Mouse (Mus musculus): ENCODE measurements around the gene Tfcp2. TPM values are rescaled to one million over a fixed set of nuclear protein-coding genes. Genes with fewer than 3 reads are reported as not detected.
A peak's percentile ranks its signal among the peaks of the same experiment; 100 is the strongest.

Tfcp2 gene
- polyA plus RNA-seq, 1 experiment from 2014 or later = 3.5 TPM

DNA sequence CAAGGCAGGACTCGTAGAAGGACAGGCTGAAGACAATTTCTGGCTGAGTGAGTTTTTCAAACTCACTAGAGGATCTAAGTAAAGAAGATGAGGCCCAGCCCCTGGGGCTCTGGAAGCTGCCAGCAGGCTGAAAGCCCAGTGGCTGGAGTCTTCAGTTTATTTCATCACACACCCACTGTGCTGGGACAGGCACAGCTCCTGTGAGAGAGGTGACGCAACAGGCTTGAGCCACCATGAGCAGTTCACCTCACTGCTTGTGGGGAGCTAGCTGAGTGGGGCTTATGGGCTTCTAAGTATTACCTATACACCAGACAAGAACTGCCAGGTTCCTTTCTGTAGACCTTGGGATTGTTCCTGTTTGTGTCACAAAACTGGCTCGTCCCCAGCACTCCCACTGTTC lies 66.2 kb downstream of the Tfcp2 start:
- Histone ChIP-seq H3K27me3 (ENCODE audit: control insufficient read depth, insufficient read depth, low read depth, low read length) (no peaks in the 10 kb centered on the region), H3K4me3 (ENCODE audit: low read depth, low read length) (no peak overlapping the region), H3K4me2 (ENCODE audit: low read depth, low read length) (no peak overlapping the region), H3K9ac (ENCODE audit: low read depth, low read length) (no peak overlapping the region), H3K9me3 (replicated peaks; ENCODE audit: control insufficient read depth, low read length) (no peaks in the 10 kb centered on the region), H3K36me3 (ENCODE audit: control insufficient read depth, insufficient read depth) (no peaks in the 10 kb centered on the region), H3K27ac (ENCODE audit: low read length) (no peak overlapping the region), H3K4me1 (ENCODE audit: control insufficient read depth, low read depth, low read length) (peaks cover 6% of the 10 kb centered on the region)
- 57% methylated on average over 3 of the region's 3 CpGs for WGBS (ENCODE audit: insufficient replicate concordance)
- ATAC-seq (ENCODE audit: low read depth) = peak; percentile 66

- H3K4me2 ChIP-seq (ENCODE audit: low read depth, low read length) = no peak overlapping the region
- no peak for ATAC-seq (ENCODE audit: low read depth)
- H3K27ac ChIP-seq (ENCODE audit: low read length) = no peak overlapping the region
- peaks cover 3% of the 10 kb centered on the region; the same call in 1 of the 2 replicates for H3K36me3 ChIP-seq (ENCODE audit: control insufficient read depth, insufficient read depth)
- H3K27me3 ChIP-seq (ENCODE audit: control insufficient read depth, insufficient read depth, low read depth, low read length) = no peaks in the 10 kb centered on the region
- no peaks in the 10 kb centered on the region for H3K4me1 ChIP-seq (ENCODE audit: control insufficient read depth, low read depth, low read length)
- H3K9me3 ChIP-seq (replicated peaks; ENCODE audit: control insufficient read depth, low read length) = no peaks in the 10 kb centered on the region
- WGBS (ENCODE audit: insufficient replicate concordance) = 70% methylated on average over 4 of the region's 4 CpGs
- no peak overlapping the region for H3K9ac ChIP-seq (ENCODE audit: low read depth, low read length)
- no peak overlapping the region for H3K4me3 ChIP-seq (ENCODE audit: low read depth, low read length)
Measured at GRCm38 (mm10) chr15:100478925-100479324, 72.9 kb downstream of the Tfcp2 start.

DNA sequence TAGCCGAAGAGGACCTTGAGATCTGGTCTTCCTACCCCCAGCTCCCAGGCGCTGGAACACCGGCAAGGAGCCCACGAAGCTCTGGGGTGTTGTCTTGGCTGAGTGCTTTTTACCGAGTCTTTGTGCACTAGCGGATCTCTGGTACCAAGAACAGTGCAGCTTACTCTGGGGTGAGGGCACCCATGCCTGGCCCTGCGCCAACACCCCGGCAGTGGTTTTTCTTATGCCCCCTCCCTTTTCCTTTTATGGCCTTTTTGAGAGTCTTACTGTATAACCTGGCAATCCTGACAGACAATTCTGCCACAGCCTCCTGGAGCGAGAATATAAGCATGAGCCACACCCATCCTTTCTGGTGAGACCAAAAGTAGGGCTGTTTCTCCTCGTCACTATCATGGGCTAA lies 73.5 kb downstream of the Tfcp2 start:
- no peak overlapping the region for H3K27ac ChIP-seq (ENCODE audit: low read length)
- no peak for ATAC-seq (ENCODE audit: low read depth)
- peaks cover 3% of the 10 kb centered on the region; the same call in 1 of the 2 replicates for H3K36me3 ChIP-seq (ENCODE audit: control insufficient read depth, insufficient read depth)
- H3K27me3 ChIP-seq (ENCODE audit: control insufficient read depth, insufficient read depth, low read depth, low read length) = no peaks in the 10 kb centered on the region
- H3K4me1 ChIP-seq (ENCODE audit: control insufficient read depth, low read depth, low read length) = no peaks in the 10 kb centered on the region
- H3K4me2 ChIP-seq (ENCODE audit: low read depth, low read length) = no peak overlapping the region
- WGBS (ENCODE audit: insufficient replicate concordance) = 79% methylated on average over 10 of the region's 10 CpGs
- no peak overlapping the region for H3K9ac ChIP-seq (ENCODE audit: low read depth, low read length)
- H3K9me3 ChIP-seq (replicated peaks; ENCODE audit: control insufficient read depth, low read length) = no peaks in the 10 kb centered on the region
- no peak overlapping the region for H3K4me3 ChIP-seq (ENCODE audit: low read depth, low read length)

- ATAC-seq (ENCODE audit: low read depth) = peak; percentile 25; the same call in 1 of the 2 replicates
- Histone ChIP-seq H3K9me3 (replicated peaks; ENCODE audit: control insufficient read depth, low read length) (no peaks in the 10 kb centered on the region), H3K4me1 (ENCODE audit: control insufficient read depth, low read depth, low read length) (peaks cover 13% of the 10 kb centered on the region), H3K36me3 (ENCODE audit: control insufficient read depth, insufficient read depth) (peaks cover 10% of the 10 kb centered on the region; the same call in 1 of the 2 replicates), H3K4me2 (ENCODE audit: low read depth, low read length) (no peak overlapping the region), H3K27me3 (ENCODE audit: control insufficient read depth, insufficient read depth, low read depth, low read length) (no peaks in the 10 kb centered on the region), H3K9ac (ENCODE audit: low read depth, low read length) (no peak overlapping the region), H3K4me3 (ENCODE audit: low read depth, low read length) (no peak overlapping the region), H3K27ac (ENCODE audit: low read length) (no peak overlapping the region)
- WGBS (ENCODE audit: insufficient replicate concordance) = 61% methylated on average over 7 of the region's 7 CpGs
Measured at GRCm38 (mm10) chr15:100473926-100474503, 77.8 kb downstream of the Tfcp2 start.

- H3K4me1 ChIP-seq (ENCODE audit: control insufficient read depth, low read depth, low read length) = peaks cover 22% of the 10 kb centered on the region
- H3K27me3 ChIP-seq (ENCODE audit: control insufficient read depth, insufficient read depth, low read depth, low read length) = no peaks in the 10 kb centered on the region
- H3K4me2 ChIP-seq (ENCODE audit: low read depth, low read length) = peak overlapping the region; percentile 92
- no peaks in the 10 kb centered on the region for H3K9me3 ChIP-seq (replicated peaks; ENCODE audit: control insufficient read depth, low read length)
- H3K27ac ChIP-seq (ENCODE audit: low read length) = no peak overlapping the region
- ATAC-seq (ENCODE audit: low read depth) = no peak
- H3K36me3 ChIP-seq (ENCODE audit: control insufficient read depth, insufficient read depth) = peaks cover 7% of the 10 kb centered on the region; the same call in 1 of the 2 replicates
- H3K4me3 ChIP-seq (ENCODE audit: low read depth, low read length) = peak overlapping the region; percentile 88; the same call in 1 of the 2 replicates
- 38% methylated on average over 10 of the region's 10 CpGs for WGBS (ENCODE audit: insufficient replicate concordance)
- H3K9ac ChIP-seq (ENCODE audit: low read depth, low read length) = no peak overlapping the region
Measured at GRCm38 (mm10) chr15:100470037-100470436, 81.8 kb downstream of the Tfcp2 start.

- peaks cover 22% of the 10 kb centered on the region for H3K4me1 ChIP-seq (ENCODE audit: control insufficient read depth, low read depth, low read length)
- peak overlapping the region; percentile 87 for H3K9ac ChIP-seq (ENCODE audit: low read depth, low read length)
- peak overlapping the region; percentile 87 for H3K27ac ChIP-seq (ENCODE audit: low read length)
- peaks cover 7% of the 10 kb centered on the region; the same call in 1 of the 2 replicates for H3K36me3 ChIP-seq (ENCODE audit: control insufficient read depth, insufficient read depth)
- no peaks in the 10 kb centered on the region for H3K9me3 ChIP-seq (replicated peaks; ENCODE audit: control insufficient read depth, low read length)
- ATAC-seq (ENCODE audit: low read depth) = no peak
- peak overlapping the region; percentile 88 for H3K4me3 ChIP-seq (ENCODE audit: low read depth, low read length)
- H3K27me3 ChIP-seq (ENCODE audit: control insufficient read depth, insufficient read depth, low read depth, low read length) = no peaks in the 10 kb centered on the region
- peak overlapping the region; percentile 92 for H3K4me2 ChIP-seq (ENCODE audit: low read depth, low read length)
- WGBS (ENCODE audit: insufficient replicate concordance) = 1% methylated on average over 19 of the region's 19 CpGs
Measured at GRCm38 (mm10) chr15:100469189-100469545, 82.6 kb downstream of the Tfcp2 start.

GRCm38 (mm10) chr15:100468295-100469188 lies 83.3 kb downstream of the Tfcp2 start, which contains the start of gene Letmd1:
Gene Letmd1 (plus strand): TSS chr15:100469023.
- Histone ChIP-seq H3K36me3 (ENCODE audit: control insufficient read depth, insufficient read depth) (peaks cover 7% of the 10 kb centered on the region; the same call in 1 of the 2 replicates), H3K4me2 (ENCODE audit: low read depth, low read length) (peak within 1 kb of the TSS; percentile 92), H3K9me3 (replicated peaks; ENCODE audit: control insufficient read depth, low read length) (no peaks in the 10 kb centered on the region), H3K4me1 (ENCODE audit: control insufficient read depth, low read depth, low read length) (peaks cover 22% of the 10 kb centered on the region), H3K4me3 (ENCODE audit: low read depth, low read length) (peak within 1 kb of the TSS; percentile 88), H3K9ac (ENCODE audit: low read depth, low read length) (peak within 1 kb of the TSS; percentile 87), H3K27ac (ENCODE audit: low read length) (peak within 1 kb of the TSS; percentile 87), H3K27me3 (ENCODE audit: control insufficient read depth, insufficient read depth, low read depth, low read length) (no peaks in the 10 kb centered on the region)
- ATAC-seq (ENCODE audit: low read depth) = peak; percentile 86
- 2% methylated on average over 79 of the region's 84 CpGs for WGBS (ENCODE audit: insufficient replicate concordance)

GRCm38 (mm10) chr15:100467738-100468137 lies 84.1 kb downstream of the Tfcp2 start:
- ATAC-seq (ENCODE audit: low read depth) = no peak
- Histone ChIP-seq H3K9me3 (replicated peaks; ENCODE audit: control insufficient read depth, low read length) (no peaks in the 10 kb centered on the region), H3K4me3 (ENCODE audit: low read depth, low read length) (peak overlapping the region; percentile 88), H3K27ac (ENCODE audit: low read length) (no peak overlapping the region; the same call in 1 of the 2 replicates), H3K4me1 (ENCODE audit: control insufficient read depth, low read depth, low read length) (peaks cover 22% of the 10 kb centered on the region), H3K36me3 (ENCODE audit: control insufficient read depth, insufficient read depth) (peaks cover 7% of the 10 kb centered on the region; the same call in 1 of the 2 replicates), H3K9ac (ENCODE audit: low read depth, low read length) (no peak overlapping the region), H3K27me3 (ENCODE audit: control insufficient read depth, insufficient read depth, low read depth, low read length) (no peaks in the 10 kb centered on the region), H3K4me2 (ENCODE audit: low read depth, low read length) (peak overlapping the region; percentile 92; the same call in 1 of the 2 replicates)
- WGBS (ENCODE audit: insufficient replicate concordance) = 30% methylated on average over 7 of the region's 8 CpGs

GRCm38 (mm10) chr15:100465432-100465831 lies 86.4 kb downstream of the Tfcp2 start:
- Histone ChIP-seq H3K9me3 (replicated peaks; ENCODE audit: control insufficient read depth, low read length) (no peaks in the 10 kb centered on the region), H3K4me3 (ENCODE audit: low read depth, low read length) (no peak overlapping the region), H3K27ac (ENCODE audit: low read length) (no peak overlapping the region), H3K27me3 (ENCODE audit: control insufficient read depth, insufficient read depth, low read depth, low read length) (no peaks in the 10 kb centered on the region), H3K4me2 (ENCODE audit: low read depth, low read length) (no peak overlapping the region), H3K36me3 (ENCODE audit: control insufficient read depth, insufficient read depth) (no peaks in the 10 kb centered on the region), H3K4me1 (ENCODE audit: control insufficient read depth, low read depth, low read length) (peaks cover 33% of the 10 kb centered on the region), H3K9ac (ENCODE audit: low read depth, low read length) (no peak overlapping the region)
- no peak for ATAC-seq (ENCODE audit: low read depth)
- 50% methylated on average over 2 of the region's 2 CpGs for WGBS (ENCODE audit: insufficient replicate concordance)

Measured in liver, embryonic 16.5 days (tissue).